Mouse (Mus musculus): Measurements from ENCODE around the gene Tcf19. TPM values are rescaled to one million over a fixed set of nuclear protein-coding genes. Genes with fewer than 3 reads are reported as not detected.

Tcf19 gene
- 65.9 and 189 TPM in 2 replicates for polyA plus RNA-seq (2012; ENCODE audit: low replicate concordance)

DNA sequence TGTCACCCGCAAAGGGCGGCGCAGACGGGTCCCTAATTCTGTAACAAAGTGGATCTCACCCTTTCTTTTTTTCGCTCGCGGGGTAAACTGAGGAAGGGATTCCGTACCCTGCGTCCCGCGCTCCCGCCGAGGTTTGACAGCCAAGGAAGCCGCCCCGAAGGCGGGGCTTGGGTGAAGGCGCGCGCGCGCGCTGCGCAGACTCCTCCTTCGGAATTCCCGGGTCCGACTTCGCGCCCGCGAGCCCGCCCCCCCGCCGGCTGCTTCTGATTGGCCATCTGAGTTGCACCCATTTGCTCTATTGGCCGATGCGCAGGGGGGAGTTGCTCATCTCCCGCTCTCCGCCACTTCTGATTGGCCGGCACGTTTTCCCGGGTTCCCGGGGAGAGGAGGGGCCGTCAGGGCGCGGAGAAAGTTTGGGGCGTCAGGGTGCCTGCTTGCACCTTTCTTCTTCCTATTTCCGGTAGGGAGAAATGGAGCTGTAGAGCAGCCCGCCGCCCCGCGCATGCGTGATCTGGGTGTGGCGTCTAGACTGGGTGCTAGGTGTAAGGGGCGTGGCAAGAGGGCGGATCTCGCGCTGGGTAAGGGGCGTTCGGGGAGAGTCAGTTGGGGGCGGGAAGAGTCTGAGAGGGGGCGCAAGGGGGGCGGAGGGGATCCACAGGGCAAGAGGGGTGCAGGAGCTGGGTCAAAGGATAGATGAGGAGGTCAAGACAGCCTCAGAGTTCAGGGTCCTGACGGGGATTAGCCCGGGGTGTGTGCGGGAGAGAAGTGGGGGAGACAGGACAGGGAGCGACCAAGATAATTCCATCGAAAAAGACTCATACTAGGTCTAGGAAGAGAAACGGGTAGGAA lies at the start of gene Tcf19, which contains the start of gene Cchcr1:
Gene Tcf19 (minus strand): TSS at position 173 of the 849 bp plus-strand sequence.
Gene Cchcr1 (plus strand): TSS at position 449 of the 849 bp plus-strand sequence.

DNA sequence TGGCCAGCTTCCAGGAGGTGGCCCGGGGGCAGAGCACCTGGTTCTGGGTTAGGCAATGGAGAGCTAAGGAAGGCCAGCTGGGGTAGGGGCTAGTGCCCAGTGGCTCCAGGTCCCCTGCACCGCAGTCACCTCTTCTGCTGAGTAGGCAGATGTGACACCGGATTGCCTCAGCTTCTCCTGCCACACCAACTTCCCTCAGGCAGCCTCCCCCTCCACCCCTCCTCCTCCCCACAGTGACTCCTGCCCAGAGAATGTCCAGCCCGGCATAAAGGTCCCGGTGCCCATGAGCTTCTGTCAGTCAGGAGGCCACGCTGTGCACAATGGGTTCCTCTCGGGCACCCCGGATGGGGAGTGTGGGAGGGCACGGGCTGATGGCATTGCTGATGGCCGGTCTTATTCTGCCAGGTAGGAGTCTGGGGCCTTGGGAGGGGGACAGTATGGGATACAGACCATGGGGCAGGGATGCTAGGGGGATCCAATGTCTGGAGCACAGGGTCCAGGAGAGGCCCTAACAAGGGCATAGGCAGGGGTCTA lies 35.3 kb upstream of the Tcf19 start, which contains the start of gene Cdsn:
Gene Cdsn (plus strand): TSS at position 248 of the 534 bp plus-strand sequence.

DNA sequence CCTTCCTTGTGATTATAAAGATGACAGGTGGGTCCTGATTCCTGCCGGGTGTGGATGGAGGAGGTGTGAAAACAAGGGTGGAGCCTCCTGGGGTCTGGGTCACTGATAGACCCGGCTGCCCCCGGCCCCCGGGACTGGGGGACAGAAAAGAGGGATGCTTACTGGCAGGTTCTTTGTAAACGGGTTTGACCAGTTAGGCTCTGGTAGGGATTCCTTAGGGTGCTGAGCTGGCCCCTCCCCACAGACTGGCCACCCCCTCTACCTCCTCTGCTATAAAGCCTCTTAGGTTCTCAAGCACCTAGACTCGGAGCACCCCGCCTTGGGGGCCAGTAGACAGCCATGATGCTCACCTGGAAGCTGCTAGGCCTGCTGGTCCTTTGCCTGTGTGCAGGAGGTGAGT lies 16.3 kb upstream of the Tcf19 start, which contains the start of gene Psors1c2:
Gene Psors1c2 (plus strand): TSS at position 301 of the 400 bp plus-strand sequence.

DNA sequence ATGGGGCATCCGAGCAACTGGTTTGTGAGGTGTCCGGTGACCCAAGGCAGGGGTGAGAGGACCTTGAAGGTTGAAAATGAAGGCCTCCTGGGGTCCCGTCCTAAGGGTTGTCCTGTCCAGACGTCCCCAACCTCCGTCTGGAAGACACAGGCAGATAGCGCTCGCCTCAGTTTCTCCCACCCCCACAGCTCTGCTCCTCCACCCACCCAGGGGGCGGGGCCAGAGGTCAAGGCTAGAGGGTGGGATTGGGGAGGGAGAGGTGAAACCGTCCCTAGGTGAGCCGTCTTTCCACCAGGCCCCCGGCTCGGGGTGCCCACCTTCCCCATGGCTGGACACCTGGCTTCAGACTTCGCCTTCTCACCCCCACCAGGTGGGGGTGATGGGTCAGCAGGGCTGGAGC lies 10.8 kb downstream of the Tcf19 start, which contains the start of gene Pou5f1:
Gene Pou5f1 (plus strand): TSS at position 243 of the 400 bp plus-strand sequence.

DNA sequence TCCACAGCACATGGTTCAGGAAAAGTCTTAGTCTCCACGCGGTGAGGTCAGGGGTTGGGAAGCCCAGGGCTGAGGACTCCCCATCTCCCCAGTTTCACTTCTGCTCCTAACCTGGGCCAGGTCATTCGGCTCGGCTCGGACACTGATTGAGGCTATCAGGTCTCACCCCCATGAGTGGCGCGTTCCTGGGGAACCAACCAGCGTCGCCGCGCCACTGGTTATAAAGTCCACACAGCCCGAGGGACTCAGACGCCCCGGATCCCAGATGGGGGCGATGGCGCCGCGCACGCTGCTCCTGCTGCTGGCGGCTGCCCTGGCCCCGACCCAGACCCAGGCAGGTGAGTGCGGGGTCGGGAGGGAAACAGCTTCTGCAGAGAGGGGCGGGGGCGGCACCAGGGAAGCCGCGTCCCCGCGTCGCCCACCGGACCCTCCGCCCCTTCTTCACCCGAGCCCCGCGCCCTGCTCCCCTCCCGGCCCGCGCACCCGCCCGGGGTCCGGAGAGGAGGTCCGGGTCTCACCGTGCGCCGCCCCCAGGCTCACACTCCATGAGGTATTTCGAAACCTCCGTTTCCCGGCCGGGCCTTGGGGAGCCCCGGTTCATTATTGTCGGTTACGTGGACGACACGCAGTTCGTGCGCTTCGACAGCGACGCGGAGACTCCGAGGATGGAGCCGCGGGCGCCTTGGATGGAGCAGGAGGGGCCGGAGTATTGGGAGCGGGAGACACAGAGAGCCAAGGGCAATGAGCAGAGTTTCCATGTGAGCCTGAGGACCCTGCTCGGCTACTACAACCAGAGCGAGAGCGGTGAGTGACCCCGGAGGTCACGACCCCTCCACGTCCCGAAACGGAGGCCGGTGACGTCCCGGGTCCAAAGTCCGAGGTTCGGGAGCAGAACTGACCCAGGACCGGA lies 46.5 kb downstream of the Tcf19 start, which contains the start of gene H2-Q10:
Gene H2-Q10 (plus strand): TSS at position 248 of the 910 bp plus-strand sequence.

Other genes starting within 250 kb of the Tcf19 start
- gene H2-Q1, start 196.4 kb downstream of the Tcf19 start, polyA plus RNA-seq (2012; ENCODE audit: low replicate concordance) = 2.6 and 3.1 TPM in 2 replicates
- gene H2-Q2, start 174.6 kb downstream of the Tcf19 start, polyA plus RNA-seq (2012; ENCODE audit: low replicate concordance) = 1.7 and 1.8 TPM in 2 replicates
- 114 and 185 TPM in 2 replicates for gene H2-Q4, start 137.2 kb downstream of the Tcf19 start, polyA plus RNA-seq (2012; ENCODE audit: low replicate concordance)
- 67.9 and 111 TPM in 2 replicates for gene H2-Q6, start 92.0 kb downstream of the Tcf19 start, polyA plus RNA-seq (2012; ENCODE audit: low replicate concordance)
- gene H2-Q7, start 77.7 kb downstream of the Tcf19 start, polyA plus RNA-seq (2012; ENCODE audit: low replicate concordance) = 8.4 and 19.9 TPM in 2 replicates
- 2.4 and 3.7 TPM in 2 replicates for gene H2-Q10, start 46.7 kb downstream of the Tcf19 start, polyA plus RNA-seq (2012; ENCODE audit: low replicate concordance)
- gene Pou5f1, start 10.8 kb downstream of the Tcf19 start, polyA plus RNA-seq (2012; ENCODE audit: low replicate concordance) = not detected in 2 replicates
- gene Cchcr1, start 276 bp upstream of the Tcf19 start, polyA plus RNA-seq (2012; ENCODE audit: low replicate concordance) = 14.0 and 29.7 TPM in 2 replicates
- 5.1 and 6.5 TPM in 2 replicates for gene Psors1c2, start 16.4 kb upstream of the Tcf19 start, polyA plus RNA-seq (2012; ENCODE audit: low replicate concordance)
- not detected in 2 replicates for gene Cdsn, start 35.3 kb upstream of the Tcf19 start, polyA plus RNA-seq (2012; ENCODE audit: low replicate concordance)
- 0.18 and 0.27 TPM in 2 replicates for gene 2300002M23Rik, start 50.6 kb upstream of the Tcf19 start, polyA plus RNA-seq (2012; ENCODE audit: low replicate concordance)
- not detected in 2 replicates for gene Sfta2, start 84.7 kb upstream of the Tcf19 start, polyA plus RNA-seq (2012; ENCODE audit: low replicate concordance)
- gene Gm9573, start 109.8 kb upstream of the Tcf19 start, polyA plus RNA-seq (2012; ENCODE audit: low replicate concordance) = not detected in 2 replicates
- 0.07 TPM in 1 of 2 replicates, not detected in the other for gene Mucl3, start 126.9 kb upstream of the Tcf19 start, polyA plus RNA-seq (2012; ENCODE audit: low replicate concordance)
- gene Vars2, start 150.8 kb upstream of the Tcf19 start, polyA plus RNA-seq (2012; ENCODE audit: low replicate concordance) = 130 and 160 TPM in 2 replicates
- gene Gtf2h4, start 156.9 kb upstream of the Tcf19 start, polyA plus RNA-seq (2012; ENCODE audit: low replicate concordance) = 13.7 and 44.1 TPM in 2 replicates
- gene Ddr1, start 187.8 kb upstream of the Tcf19 start, polyA plus RNA-seq (2012; ENCODE audit: low replicate concordance) = 8.0 and 11.4 TPM in 2 replicates